Mouse (Mus musculus) urinary bladder, postnatal 25 days (tissue): ENCODE data around the gene Mtf2.
"Not testable (repeated sequence)": the region's sequence is repeated elsewhere in the genome, so short reads cannot be mapped to it uniquely, and the experiment has no call there.

Experiments
- DNase-seq: peaks from one replicate; pipeline ENCODE4 v3.0.0; 2022; ENCODE audit warnings: low spot score

Mtf2 gene

GRCm38 (mm10) chr5:108085440-108085839, 20.0 kb downstream of the Mtf2 start:
- no peak for DNase-seq

- DNase-seq = not testable (repeated sequence)
These were observed 27.3 kb downstream of the Mtf2 start for GRCm38 (mm10) chr5:108092731-108093130.

DNA sequence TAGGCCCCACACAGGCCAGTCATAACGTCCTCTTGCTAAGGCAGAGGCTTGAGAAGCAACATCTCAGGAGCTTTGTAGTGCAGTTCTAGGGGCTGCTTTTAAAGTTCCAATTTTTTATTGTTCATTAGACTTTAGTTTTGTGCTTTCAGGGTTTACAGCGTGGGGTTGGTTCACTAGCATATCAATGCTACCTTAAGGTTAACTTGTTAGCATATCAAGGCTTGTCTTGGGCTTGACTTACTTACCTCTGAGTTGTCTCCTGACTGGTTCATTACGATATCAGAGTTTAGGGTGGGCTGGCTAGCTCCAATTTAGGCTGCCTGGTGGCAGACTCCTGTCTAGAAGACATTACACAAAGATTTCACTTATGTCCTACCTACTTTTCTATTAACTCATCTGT, 32.2 kb downstream of the Mtf2 start:
- DNase-seq = no peak

- DNase-seq = no peak
These were observed 34.7 kb downstream of the Mtf2 start for GRCm38 (mm10) chr5:108100196-108100595.

GRCm38 (mm10) chr5:108104306-108104705, 38.8 kb downstream of the Mtf2 start:
- no peak for DNase-seq

- no peak for DNase-seq
These were observed 43.9 kb downstream of the Mtf2 start for GRCm38 (mm10) chr5:108109346-108109745.

GRCm38 (mm10) chr5:108117693-108118092, 52.2 kb downstream of the Mtf2 start:
- no peak for DNase-seq

GRCm38 (mm10) chr5:108120221-108120900, 54.9 kb downstream of the Mtf2 start:
- no peak for DNase-seq

DNA sequence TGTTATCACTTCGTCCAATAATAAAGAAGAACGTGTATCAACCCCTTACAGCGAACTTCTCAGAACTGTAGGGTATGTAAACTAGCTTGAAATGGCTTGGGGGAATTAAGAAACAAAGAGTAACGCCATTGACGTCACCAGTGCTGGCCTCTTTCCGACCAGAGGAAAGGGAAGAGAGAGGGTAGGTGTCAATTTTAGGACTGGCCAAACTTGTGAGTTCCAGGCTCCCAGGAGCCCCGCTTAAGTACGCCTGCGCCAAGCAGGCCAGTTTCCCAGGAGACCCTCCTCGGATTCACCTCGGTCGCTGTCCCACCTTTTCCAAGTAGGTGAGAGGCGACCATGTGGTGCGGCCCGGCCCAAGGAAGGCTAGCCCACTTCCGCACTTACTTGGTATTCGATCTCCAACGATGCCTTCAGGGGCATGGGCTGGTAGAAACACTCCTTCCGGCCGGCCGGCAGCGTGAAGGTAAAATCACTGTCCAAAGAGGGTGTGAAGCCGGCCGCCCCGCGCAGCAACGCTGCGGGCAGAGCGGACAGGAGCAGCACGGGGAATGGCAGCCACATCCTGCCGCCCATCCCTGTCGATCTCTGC, 66.5 kb downstream of the Mtf2 start:
- DNase-seq = no peak

GRCm38 (mm10) chr5:108132441-108133243, 67.2 kb downstream of the Mtf2 start, which contains the start of the genes Tmed5 and Ccdc18:
Gene Tmed5 (minus strand): TSS chr5:108132620.
Gene Ccdc18 (plus strand): TSS chr5:108132875.
- peak; percentile 96 for DNase-seq

DNA sequence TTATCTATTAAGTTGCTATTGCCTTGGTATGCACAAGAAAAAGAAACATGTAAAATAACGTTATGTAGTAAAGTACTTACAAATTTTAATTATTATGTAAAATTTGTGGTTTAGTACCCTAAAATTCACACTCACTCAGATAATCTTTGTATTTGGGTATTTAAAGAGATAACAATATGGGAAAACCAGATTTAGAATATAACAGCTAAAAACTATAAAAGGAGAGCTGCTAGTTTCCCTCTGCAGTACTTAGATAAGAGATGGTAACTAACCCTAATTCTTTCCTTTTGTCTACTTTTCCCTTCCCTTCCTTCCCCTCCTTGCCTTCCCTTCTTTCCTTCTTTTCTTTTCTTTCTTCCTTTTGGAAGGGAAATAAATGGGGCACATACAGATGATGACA, 87.1 kb downstream of the Mtf2 start:
- no peak for DNase-seq
